Mouse (Mus musculus) layer of hippocampus, adult 9-11 months (tissue): ENCODE data around the gene Ms4a4a.

ENCODE experiments used
- DNase-seq: peaks from one replicate; pipeline ENCODE4 v3.0.0; 2022

Ms4a4a gene

GRCm38 (mm10) chr19:11435058-11435834 is 59.9 kb downstream of the Ms4a4a start:
- no peak for DNase-seq
